Mouse (Mus musculus): Measurements from ENCODE around the gene Clptm1.
A peak's percentile ranks its signal among the peaks of the same experiment; 100 is the strongest.
"Not testable (repeated sequence)": the region's sequence is repeated elsewhere in the genome, so short reads cannot be mapped to it uniquely, and the experiment has no call there.

Gene Clptm1

GRCm38 (mm10) chr7:19691873-19692865 lies 27.3 kb upstream of the Clptm1 start, which contains the start of gene Apoc1:
Gene Apoc1, minus strand, starts transcription at chr7:19692660.
- DNase-seq, result no peak

- no peak for DNase-seq
Measured at GRCm38 (mm10) chr7:19691434-19691833, 26.6 kb upstream of the Clptm1 start.

GRCm38 (mm10) chr7:19690845-19691244 lies 26.0 kb upstream of the Clptm1 start:
- no peak for DNase-seq

- no peak for DNase-seq
Measured at GRCm38 (mm10) chr7:19688611-19689010, 23.8 kb upstream of the Clptm1 start.

- no peak for DNase-seq
Measured at GRCm38 (mm10) chr7:19688101-19688500, 23.3 kb upstream of the Clptm1 start.

GRCm38 (mm10) chr7:19686927-19687583 lies 22.2 kb upstream of the Clptm1 start:
- DNase-seq, result not testable (repeated sequence)

GRCm38 (mm10) chr7:19686521-19686920 lies 21.7 kb upstream of the Clptm1 start:
- DNase-seq, result no peak

- DNase-seq, result no peak
Measured at GRCm38 (mm10) chr7:19685374-19685773, 20.5 kb upstream of the Clptm1 start.

- no peak for DNase-seq
Measured at GRCm38 (mm10) chr7:19683771-19684201, 19.0 kb upstream of the Clptm1 start.

- no peak for DNase-seq
Measured at GRCm38 (mm10) chr7:19682979-19683378, 18.1 kb upstream of the Clptm1 start.

GRCm38 (mm10) chr7:19681202-19681694 lies 16.4 kb upstream of the Clptm1 start, which contains the start of the genes Gm44805 and Apoc4:
Gene Gm44805, minus strand, starts transcription at chr7:19681423.
Gene Apoc4, minus strand, starts transcription at chr7:19681479.
- DNase-seq, result no peak

GRCm38 (mm10) chr7:19680702-19681101 lies 15.9 kb upstream of the Clptm1 start:
- no peak for DNase-seq

- DNase-seq, result no peak
Measured at GRCm38 (mm10) chr7:19678901-19679300, 14.1 kb upstream of the Clptm1 start.

- no peak for DNase-seq
Measured at GRCm38 (mm10) chr7:19677872-19678271, 13.0 kb upstream of the Clptm1 start, which contains the start of gene Apoc2. Gene Apoc2, minus strand, starts transcription at chr7:19677941.

GRCm38 (mm10) chr7:19676662-19677061 lies 11.8 kb upstream of the Clptm1 start:
- DNase-seq, result no peak

- DNase-seq, result no peak
Measured at GRCm38 (mm10) chr7:19675824-19676223, 11.0 kb upstream of the Clptm1 start.

- no peak for DNase-seq
Measured at GRCm38 (mm10) chr7:19673083-19673699, 8.4 kb upstream of the Clptm1 start.

- no peak for DNase-seq
Measured at GRCm38 (mm10) chr7:19671511-19671910, 6.7 kb upstream of the Clptm1 start.

- DNase-seq, result peak; percentile 95
Measured at GRCm38 (mm10) chr7:19668947-19669721, 4.3 kb upstream of the Clptm1 start.

GRCm38 (mm10) chr7:19667434-19667833 lies 2.6 kb upstream of the Clptm1 start:
- no peak for DNase-seq

GRCm38 (mm10) chr7:19666750-19667149 lies 1.9 kb upstream of the Clptm1 start:
- DNase-seq, result no peak

GRCm38 (mm10) chr7:19664455-19664954 lies 328 bp downstream of the Clptm1 start:
- no peak for DNase-seq
